ENCODE assay signal across 11 mouse cellular contexts in genomic region chr12:80811646-80812509, GRCm38 (mm10). TPM values are rescaled to one million over a fixed set of nuclear protein-coding genes. Genes with fewer than 3 reads are reported as not detected.
DNase-seq lines count a peak whose midpoint lies in the region; ATAC-seq lines count a peak whose summit lies in the region.
"Had no signal": no experiment of that assay in that cellular context is flagged by ENCODE, and none has a peak within 500 bp of the region (broad histone marks: within the 10 kb centered on the region; RNA-seq: fewer than 3 reads in every experiment).

No protein-coding gene starts in this region.

- H3K27me3 ChIP-seq in heart, embryonic 12.5 days (replicated peaks), result no peaks in the 10 kb centered on the region
- no peaks in the 10 kb centered on the region for H3K27me3 ChIP-seq in erythroblast, embryonic 14.5 days (ENCODE audit: control insufficient read depth)
- H3K27me3 ChIP-seq: limb, embryonic 15.5 days; stomach, embryonic 15.5 days had no signal

- H3K4me3 ChIP-seq in heart, embryonic 12.5 days, result no peak overlapping the region
- H3K4me3 ChIP-seq in erythroblast, embryonic 14.5 days (replicated peaks), result peak overlapping the region; percentile 37
- H3K4me3 ChIP-seq: limb, embryonic 15.5 days; stomach, embryonic 15.5 days had no signal

- peak overlapping the region; percentile 29; the same call in 1 of the 2 replicates for H3K4me2 ChIP-seq in heart, embryonic 12.5 days
- H3K4me2 ChIP-seq: limb, embryonic 15.5 days; stomach, embryonic 15.5 days had no signal

- ATAC-seq in heart, embryonic 12.5 days (ENCODE audit: insufficient number of reproducible peaks, low FRiP score), result peak; percentile 58; the same call in 1 of the 2 replicates
- peak; percentile 50 for ATAC-seq in megakaryocyte, adult 5-6 weeks (ENCODE audit: poor library complexity, severe bottlenecking)

- H3K4me1 ChIP-seq in heart, embryonic 12.5 days (replicated peaks), result peaks cover 62% of the 10 kb centered on the region
- peaks cover 82% of the 10 kb centered on the region for H3K4me1 ChIP-seq in erythroblast, embryonic 14.5 days (ENCODE audit: control insufficient read depth)

- 17% methylated on average over 6 of the region's 6 CpGs for WGBS in heart, embryonic 12.5 days

- no peaks in the 10 kb centered on the region for H3K36me3 ChIP-seq in heart, embryonic 12.5 days
- peaks cover 45% of the 10 kb centered on the region for H3K36me3 ChIP-seq in erythroblast, embryonic 14.5 days (ENCODE audit: control insufficient read depth)
- H3K36me3 ChIP-seq: limb, embryonic 15.5 days; stomach, embryonic 15.5 days had no signal

- DNase-seq in heart, adult 9 months (ENCODE audit: low spot score in 2 of 2), result no peak
- peak; percentile 36 for DNase-seq in Muller cell, postnatal 12 days (ENCODE audit: inconsistent ontology term)
- no peak for DNase-seq in right cerebral cortex, adult 2 months (ENCODE audit: low spot score in 2 of 2)
- no peak for DNase-seq in ovary, adult 18-20 months (ENCODE audit: low spot score)
- no peak for DNase-seq in gastrocnemius, adult 8-10 months (ENCODE audit: low spot score in 2 of 2)
- DNase-seq: cerebellum, adult 9-11 months had no signal

- no peak overlapping the region for H3K9ac ChIP-seq in heart, embryonic 12.5 days
- H3K9ac ChIP-seq: limb, embryonic 15.5 days; stomach, embryonic 15.5 days had no signal

- no peaks in the 10 kb centered on the region for H3K9me3 ChIP-seq in heart, embryonic 12.5 days (replicated peaks)
- H3K9me3 ChIP-seq in erythroblast, embryonic 14.5 days (ENCODE audit: control insufficient read depth, low read length), result no peaks in the 10 kb centered on the region
- H3K9me3 ChIP-seq: limb, embryonic 15.5 days; stomach, embryonic 15.5 days had no signal

- peak overlapping the region; percentile 67 for H3K27ac ChIP-seq in heart, embryonic 12.5 days (ENCODE audit: poor library complexity, severe bottlenecking)
- H3K27ac ChIP-seq: limb, embryonic 15.5 days; stomach, embryonic 15.5 days had no signal

RNA-seq across cellular contexts. Expression of gene Susd6, which starts 21.6 kb away (rescaled TPM):
- 22.4 and 22.7 TPM in 2 replicates for polyA plus RNA-seq in heart, embryonic 12.5 days (2016; fragmentation: Nextera tagmentation; extraction: Ambion mirVana)
- polyA plus RNA-seq in erythroblast, embryonic 14.5 days (2012), result 1.1 and 1.2 TPM in 2 replicates
- total RNA-seq in megakaryocyte, adult 5-6 weeks (2015), result 26.8 and 26.9 TPM in 2 replicates
- total RNA-seq in megakaryocyte, adult 5-6 weeks (2017), result 37.1 and 38.3 TPM in 2 replicates
- total RNA-seq in gastrocnemius, adult 8-10 months (2022), result 10 to 100 TPM; 39.3 to 51.9 (median 44.3) TPM

RNA-seq across cellular contexts. Expression of gene Ccdc177, which starts 51.4 kb away (rescaled TPM):
- polyA plus RNA-seq in heart, embryonic 12.5 days (2016; fragmentation: Nextera tagmentation; extraction: Ambion mirVana), result 0.03 TPM in 1 of 2 replicates, not detected in the other
- polyA plus RNA-seq in erythroblast, embryonic 14.5 days (2012), result not detected in 2 replicates
- not detected in 2 replicates for total RNA-seq in megakaryocyte, adult 5-6 weeks (2015)
- not detected in 2 replicates for total RNA-seq in megakaryocyte, adult 5-6 weeks (2017)
- not detected for total RNA-seq in gastrocnemius, adult 8-10 months (2022)
